Mouse (Mus musculus) kidney, adult 2 months (tissue): Measurements from ENCODE around the gene Ccdc88c. TPM values are rescaled to one million over a fixed set of nuclear protein-coding genes. Genes with fewer than 3 reads are reported as not detected.

Source experiments
- DNase-seq: peaks from one replicate; pipeline ENCODE4 v3.0.0; 2021
- H3K27ac ChIP-seq: fragments of 200-500 bp; 2 replicates; pipeline ENCODE4 v1.5.1; 2012; ENCODE audit warnings: low read depth, low read length, control low read depth, inconsistent platforms; ENCODE audit not compliant: insufficient read depth
- H3K27me3 ChIP-seq: fragments of 200-500 bp; replicated peaks from 2 replicates; pipeline ENCODE4 v1.6.1; 2012; ENCODE audit warnings: mild to moderate bottlenecking, moderate library complexity, low read length, inconsistent platforms; ENCODE audit not compliant: control insufficient read depth, insufficient read depth
- H3K36me3 ChIP-seq: fragments of 200-500 bp; 2 replicates; pipeline ENCODE4 v1.6.1; 2012; ENCODE audit warnings: mild to moderate bottlenecking, moderate library complexity, low read length, inconsistent platforms; ENCODE audit not compliant: control insufficient read depth, insufficient read depth
- H3K4me1 ChIP-seq: fragments of 200-500 bp; 2 replicates; pipeline ENCODE4 v1.6.1; 2011; ENCODE audit warnings: low read length; ENCODE audit not compliant: control insufficient read depth, insufficient read depth
- H3K4me3 ChIP-seq: fragments of 200-500 bp; 2 replicates; pipeline ENCODE4 v1.5.1; 2011; ENCODE audit warnings: mild to moderate bottlenecking, low read depth, low read length, control low read depth; ENCODE audit not compliant: insufficient read depth
- CTCF ChIP-seq: fragments of 200-500 bp; conservative IDR thresholded peaks from 2 replicates; pipeline ENCODE4 v1.5.1; 2011; ENCODE audit warnings: low read depth, mild to moderate bottlenecking, control low read depth, low read length, moderate library complexity, mixed read lengths; ENCODE audit not compliant: insufficient read depth, insufficient read length
- POLR2A ChIP-seq: fragments of 200-500 bp; IDR thresholded peaks from one replicate; pipeline ENCODE4 v1.6.1; 2011; ENCODE audit warnings: low read depth, low read length, control low read depth
- WGBS: fragments of 180-500 bp; shearing (Covaris S2); methylation state at CpG from one replicate; pipeline ENCODE4 v1.1.7; 2018; 5-methylcytosine and 5-hydroxymethylcytosine counted together
- polyA plus RNA-seq: library from polyadenylated mRNA; depleted of rRNA; stranded (reverse); fragments of >200 nt; gene quantifications from 2 replicates; pipeline ENCODE4 v1.2.3, GENCODE M21; 2012

The Ccdc88c gene
- polyA plus RNA-seq, 1 experiment, result 6.6 TPM

DNA sequence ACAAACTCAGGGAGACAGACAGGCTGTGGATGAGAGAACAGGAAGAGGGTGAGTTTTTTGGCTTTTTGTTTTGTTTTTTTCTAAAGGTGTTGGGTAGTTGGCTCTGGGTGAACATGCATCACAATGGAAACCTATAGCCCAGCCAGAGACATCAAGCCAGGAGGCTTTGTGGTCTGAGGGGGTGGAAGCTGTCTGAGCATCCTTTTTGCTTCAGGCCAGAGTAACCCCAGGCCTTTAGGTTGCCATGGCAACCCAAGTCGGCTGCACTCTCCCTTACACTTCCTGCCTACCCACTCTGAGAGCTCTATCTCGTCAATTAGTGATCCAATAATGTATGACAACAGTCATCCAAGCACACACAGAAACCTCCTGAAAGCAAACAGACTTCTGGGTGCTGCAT is 133.4 kb downstream of the Ccdc88c start:
- no peak for TF ChIP-seq CTCF
- no peak for TF ChIP-seq POLR2A
- no peak for DNase-seq
- Histone ChIP-seq H3K27ac (no peak overlapping the region), H3K4me1 (no peaks in the 10 kb centered on the region), H3K27me3 (no peaks in the 10 kb centered on the region), H3K36me3 (no peaks in the 10 kb centered on the region), H3K4me3 (no peak overlapping the region)
- WGBS, result 18% methylated on average over 2 of the region's 2 CpGs

DNA sequence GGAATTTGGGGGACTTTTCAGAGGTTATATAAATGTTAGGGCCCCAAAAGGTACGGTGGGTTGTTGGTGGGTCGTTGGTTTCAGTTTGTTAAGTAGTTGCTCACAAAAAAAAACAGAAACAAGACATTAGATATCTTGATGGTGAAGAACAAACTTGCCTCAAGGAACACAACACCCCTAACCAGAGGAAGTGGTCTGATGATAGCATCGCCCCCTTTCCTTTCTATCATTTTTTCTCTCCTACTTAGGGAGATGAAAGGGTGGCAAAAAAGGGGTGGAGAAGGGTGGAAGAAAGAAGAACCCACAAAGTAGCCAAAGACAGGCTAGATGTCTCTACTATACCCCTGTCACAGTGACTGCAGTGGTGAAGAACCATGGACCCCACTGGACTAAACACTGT is 138.3 kb downstream of the Ccdc88c start:
- TF ChIP-seq CTCF (no peak), POLR2A (no peak)
- 77% methylated on average over 3 of the region's 3 CpGs for WGBS
- no peak overlapping the region for H3K27ac ChIP-seq
- no peaks in the 10 kb centered on the region for H3K27me3 ChIP-seq
- H3K4me1 ChIP-seq, result no peaks in the 10 kb centered on the region
- H3K36me3 ChIP-seq, result no peaks in the 10 kb centered on the region
- no peak overlapping the region for H3K4me3 ChIP-seq
- DNase-seq, result no peak

DNA sequence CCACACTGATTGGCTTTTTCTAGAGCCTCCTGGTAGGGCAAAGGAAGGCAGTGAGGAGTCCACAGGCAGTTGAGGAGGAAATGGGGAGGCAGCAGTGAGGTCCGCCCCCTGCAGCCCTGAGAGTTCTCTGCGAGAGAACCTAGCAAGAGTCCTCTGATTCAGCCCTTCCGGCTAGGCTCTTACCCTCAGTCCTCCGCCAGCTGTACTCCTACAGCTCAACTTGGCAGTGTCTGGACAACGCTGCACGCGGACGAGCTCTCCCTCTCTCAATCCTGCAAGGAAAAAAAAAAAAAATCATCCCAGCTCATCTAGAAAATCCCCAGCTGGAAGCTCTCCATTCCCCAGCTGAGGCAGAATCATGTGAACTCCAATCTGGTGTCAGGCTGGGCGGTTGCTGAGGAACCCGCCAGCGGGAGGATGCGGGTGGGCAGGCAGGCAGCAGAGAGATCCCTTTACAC is 141.0 kb downstream of the Ccdc88c start:
- peak; percentile 12 for DNase-seq
- Histone ChIP-seq H3K36me3 (no peaks in the 10 kb centered on the region), H3K4me1 (no peaks in the 10 kb centered on the region), H3K27ac (no peak overlapping the region), H3K4me3 (no peak overlapping the region), H3K27me3 (no peaks in the 10 kb centered on the region)
- WGBS, result 12% methylated on average over 12 of the region's 12 CpGs
- TF ChIP-seq CTCF (no peak), POLR2A (no peak)

DNA sequence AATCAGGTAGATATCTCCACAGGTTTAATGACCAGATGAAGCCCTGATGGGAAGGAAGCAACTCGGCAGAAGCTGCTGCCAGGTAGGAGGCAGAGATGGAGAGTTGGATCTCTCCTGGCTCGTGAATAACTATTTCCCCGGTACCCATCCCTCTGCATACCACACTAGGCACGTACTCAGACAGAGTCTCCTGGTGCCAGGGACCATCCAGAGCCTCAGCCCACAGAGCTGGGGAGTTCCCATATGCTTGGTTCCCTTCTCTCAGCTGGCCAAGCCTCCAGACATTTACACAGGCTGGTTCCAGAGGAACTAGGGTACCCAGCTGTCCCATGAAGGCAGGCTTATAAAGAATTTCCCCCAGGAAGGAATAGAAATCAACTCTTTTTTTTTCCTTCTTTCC is 142.0 kb downstream of the Ccdc88c start:
- DNase-seq, result no peak
- H3K4me3 ChIP-seq, result no peak overlapping the region
- no peak for TF ChIP-seq CTCF
- no peak for TF ChIP-seq POLR2A
- no peak overlapping the region for H3K27ac ChIP-seq
- no peaks in the 10 kb centered on the region for H3K27me3 ChIP-seq
- 84% methylated on average over 4 of the region's 4 CpGs for WGBS
- no peaks in the 10 kb centered on the region for H3K4me1 ChIP-seq
- no peaks in the 10 kb centered on the region for H3K36me3 ChIP-seq

DNA sequence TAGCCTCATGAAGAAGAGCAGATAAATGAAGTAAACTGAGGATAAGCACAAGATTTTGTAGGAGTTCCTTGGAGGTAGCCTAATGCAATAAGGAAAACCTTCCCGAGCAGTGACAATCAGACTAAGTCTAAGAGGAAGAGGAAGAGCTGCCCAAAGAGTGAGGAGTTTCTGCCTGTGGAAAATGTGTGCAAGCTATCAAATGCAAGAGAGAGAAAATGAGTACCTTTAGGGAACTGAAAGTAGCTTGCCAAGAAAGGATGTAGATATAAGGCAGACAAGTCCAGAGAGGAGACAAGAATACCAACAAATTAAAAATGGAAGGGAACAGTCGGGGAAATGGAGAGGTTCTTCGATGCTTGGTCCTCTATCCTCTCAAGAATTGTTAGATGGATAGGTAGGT is 143.3 kb downstream of the Ccdc88c start:
- DNase-seq, result no peak
- Histone ChIP-seq H3K36me3 (no peaks in the 10 kb centered on the region), H3K27ac (no peak overlapping the region), H3K4me1 (no peaks in the 10 kb centered on the region), H3K4me3 (no peak overlapping the region), H3K27me3 (no peaks in the 10 kb centered on the region)
- 90% methylated on average over 3 of the region's 3 CpGs for WGBS
- TF ChIP-seq CTCF (no peak), POLR2A (no peak)

DNA sequence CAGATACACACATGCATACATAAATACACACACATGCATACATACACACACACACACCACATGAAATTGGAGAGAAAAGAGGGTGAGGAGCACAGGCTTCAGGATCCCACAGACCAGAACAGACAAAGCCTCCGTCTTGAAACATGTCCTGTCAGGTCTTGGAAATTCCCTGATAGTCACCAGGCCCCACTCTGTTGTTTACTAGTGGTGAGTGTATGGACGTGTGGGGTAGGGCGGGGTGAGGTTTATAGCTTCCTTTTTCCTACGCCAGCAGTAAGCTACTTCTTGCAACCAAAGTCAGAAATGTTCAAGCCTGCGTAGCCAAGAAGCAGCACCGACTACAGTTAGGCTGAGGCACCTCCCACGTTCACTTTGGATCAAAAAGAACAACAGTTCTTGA is 145.7 kb downstream of the Ccdc88c start:
- Histone ChIP-seq H3K36me3 (no peaks in the 10 kb centered on the region), H3K27ac (no peak overlapping the region), H3K4me1 (no peaks in the 10 kb centered on the region), H3K27me3 (no peaks in the 10 kb centered on the region), H3K4me3 (no peak overlapping the region)
- no peak for DNase-seq
- 64% methylated on average over 7 of the region's 7 CpGs for WGBS
- TF ChIP-seq POLR2A (no peak), CTCF (no peak)

DNA sequence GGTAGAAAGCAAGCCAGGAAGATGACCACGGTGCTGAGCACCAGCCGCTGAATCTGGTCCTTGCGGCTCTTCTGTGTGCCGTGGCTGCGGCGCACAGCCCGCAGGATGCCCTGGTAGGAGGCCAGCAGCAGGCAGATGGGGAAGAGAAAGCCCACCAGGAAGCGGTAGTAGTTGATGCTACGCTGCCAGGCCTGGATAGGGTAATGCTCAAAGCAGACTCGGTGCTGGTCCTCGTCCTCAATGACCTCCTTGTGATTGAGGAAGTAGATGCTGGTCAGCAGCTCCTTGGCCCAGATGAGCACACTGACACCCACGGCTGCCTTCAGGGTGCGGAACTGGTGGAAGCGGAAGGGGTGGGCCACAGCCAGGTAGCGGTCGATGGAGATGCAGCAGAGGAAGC is 150.3 kb downstream of the Ccdc88c start:
- H3K36me3 ChIP-seq, result no peaks in the 10 kb centered on the region

DNA sequence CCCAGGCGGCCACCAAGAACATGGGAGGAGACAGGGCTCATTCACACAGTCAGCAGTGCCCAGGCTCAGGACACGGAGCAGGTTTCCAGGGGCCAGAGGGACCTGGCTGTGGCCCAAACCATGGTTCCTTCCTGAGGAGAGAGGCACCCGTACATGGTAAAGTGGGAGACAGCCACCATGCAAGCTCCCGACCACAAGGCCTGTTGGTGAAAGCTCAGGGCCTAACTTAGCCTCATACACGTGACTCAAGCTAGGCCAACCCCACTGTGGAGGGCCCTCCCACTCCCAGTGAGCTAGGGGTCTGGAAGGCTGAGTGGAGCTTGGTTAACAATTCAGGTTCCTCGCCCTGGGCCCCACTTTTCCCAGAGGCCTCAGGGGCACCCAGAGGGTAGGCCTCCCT is 150.9 kb downstream of the Ccdc88c start:
- no peaks in the 10 kb centered on the region for H3K36me3 ChIP-seq
- no peak overlapping the region for H3K4me3 ChIP-seq
- no peak overlapping the region for H3K27ac ChIP-seq
- WGBS, result 83% methylated on average over 6 of the region's 6 CpGs
- no peaks in the 10 kb centered on the region for H3K4me1 ChIP-seq
- no peak for DNase-seq
- no peak for TF ChIP-seq CTCF
- TF ChIP-seq POLR2A, result no peak
- no peaks in the 10 kb centered on the region for H3K27me3 ChIP-seq

More for the DNA sequence above, 150.3 kb downstream of the Ccdc88c start:
- Histone ChIP-seq H3K4me3 (no peak overlapping the region), H3K4me1 (no peaks in the 10 kb centered on the region), H3K27ac (no peak overlapping the region), H3K27me3 (no peaks in the 10 kb centered on the region)
- 92% methylated on average over 16 of the region's 16 CpGs for WGBS
- TF ChIP-seq POLR2A, result no peak
- TF ChIP-seq CTCF, result no peak
- DNase-seq, result no peak
